8 mouse cellular contexts compared by ENCODE assay signal in genomic region chr12:99966116-99966770, GRCm38 (mm10). TPM values are rescaled to one million over a fixed set of nuclear protein-coding genes. Genes with fewer than 3 reads are reported as not detected.
DNase-seq lines count a peak whose midpoint lies in the region; ATAC-seq and TF ChIP-seq lines count a peak whose summit lies in the region.
"Had no signal": no experiment of that assay in that cellular context is flagged by ENCODE, and none has a peak within 500 bp of the region (broad histone marks: within the 10 kb centered on the region; RNA-seq: fewer than 3 reads in every experiment).

No protein-coding gene starts in this region.

- H3K4me3 ChIP-seq in thymus, adult 2 months (ENCODE audit: control insufficient read depth, insufficient read depth, low read length), result peak overlapping the region; percentile 32
- H3K4me3 ChIP-seq in forebrain, postnatal 0 days (ENCODE audit: low read depth, low read length), result peak overlapping the region; percentile 52
- peak overlapping the region; percentile 51 for H3K4me3 ChIP-seq in limb, embryonic 15.5 days
- H3K4me3 ChIP-seq in small intestine, adult 2 months (ENCODE audit: low read depth, low read length), result peak overlapping the region; percentile 55

- WGBS in thymus, adult 2 months, result 16% methylated on average over 25 of the region's 25 CpGs
- WGBS in forebrain, postnatal 0 days, result 4% methylated on average over 25 of the region's 25 CpGs
- 5% methylated on average over 25 of the region's 25 CpGs for WGBS in limb, embryonic 15.5 days
- 8% methylated on average over 25 of the region's 25 CpGs for WGBS in small intestine, adult 2 months

- no peak for DNase-seq in thymus, adult 2 months
- DNase-seq in thymus, postnatal 25 days, result no peak
- DNase-seq in forebrain, postnatal 0 days, result peak; percentile 33
- DNase-seq in adrenal gland, postnatal 4 days (ENCODE audit: low spot score in 2 of 2), result no peak
- no peak for DNase-seq in adipocyte (ENCODE audit: low spot score)

- no peak for TF ChIP-seq POLR2A in thymus, adult 2 months (IDR thresholded peaks at IDR 0.05; ENCODE audit: control insufficient read depth, extremely low read depth, insufficient read depth, low read length, poor library complexity)
- TF ChIP-seq POLR2A in small intestine, adult 2 months (IDR thresholded peaks at IDR 0.05; ENCODE audit: low read depth, low read length), result no peak

- 0 out of 2 replicates have a peak, but pooled peaks have one; percentile 24 for ATAC-seq in forebrain, postnatal 0 days
- no peak for ATAC-seq in limb, embryonic 15.5 days (ENCODE audit: insufficient number of reproducible peaks, low FRiP score, low TSS enrichment, low read depth)

- H3K27ac ChIP-seq in thymus, adult 2 months (ENCODE audit: control insufficient read depth, insufficient read depth, low read length), result no peak overlapping the region
- H3K27ac ChIP-seq in forebrain, postnatal 0 days (ENCODE audit: low read depth, low read length), result no peak overlapping the region
- no peak overlapping the region for H3K27ac ChIP-seq in limb, embryonic 15.5 days
- no peak overlapping the region for H3K27ac ChIP-seq in small intestine, adult 2 months (ENCODE audit: insufficient read depth, low read depth, low read length)

- H3K4me2 ChIP-seq in forebrain, postnatal 0 days (ENCODE audit: low read depth), result peak overlapping the region; percentile 93
- peak overlapping the region; percentile 96 for H3K4me2 ChIP-seq in limb, embryonic 15.5 days

- H3K4me1 ChIP-seq in thymus, adult 2 months (replicated peaks; ENCODE audit: control insufficient read depth, insufficient read depth, low read length), result peaks cover 17% of the 10 kb centered on the region
- H3K4me1 ChIP-seq in forebrain, postnatal 0 days (ENCODE audit: insufficient read depth), result peaks cover 9% of the 10 kb centered on the region
- peaks cover 28% of the 10 kb centered on the region for H3K4me1 ChIP-seq in limb, embryonic 15.5 days
- H3K4me1 ChIP-seq in small intestine, adult 2 months (ENCODE audit: control insufficient read depth, insufficient read depth, insufficient read length, low read length), result peaks cover 9% of the 10 kb centered on the region

- H3K27me3 ChIP-seq in thymus, adult 2 months (ENCODE audit: control insufficient read depth, insufficient read depth, low read length), result peaks cover 20% of the 10 kb centered on the region
- H3K27me3 ChIP-seq in forebrain, postnatal 0 days (ENCODE audit: insufficient read depth, low read length), result peaks cover 50% of the 10 kb centered on the region
- H3K27me3 ChIP-seq in limb, embryonic 15.5 days, result peaks cover 77% of the 10 kb centered on the region
- H3K27me3 ChIP-seq in small intestine, adult 2 months (ENCODE audit: control insufficient read depth, insufficient read depth, low read length), result peaks cover 34% of the 10 kb centered on the region

- no peak for TF ChIP-seq CTCF in thymus, adult 2 months (IDR thresholded peaks at IDR 0.05; ENCODE audit: borderline replicate concordance, control insufficient read depth, extremely low read depth, insufficient read depth, low read length, poor library complexity)
- no peak for TF ChIP-seq CTCF in forebrain, postnatal 0 days (IDR thresholded peaks at IDR 0.05; ENCODE audit: low read depth)
- no peak for TF ChIP-seq CTCF in small intestine, adult 2 months (IDR thresholded peaks at IDR 0.05; ENCODE audit: extremely low read depth, insufficient read length, insufficient replicate concordance, low read depth, low read length)

- no peaks in the 10 kb centered on the region for H3K36me3 ChIP-seq in thymus, adult 2 months (ENCODE audit: control insufficient read depth, insufficient read depth, low read length)
- no peaks in the 10 kb centered on the region for H3K36me3 ChIP-seq in forebrain, postnatal 0 days (ENCODE audit: insufficient read depth)
- H3K36me3 ChIP-seq in limb, embryonic 15.5 days, result no peaks in the 10 kb centered on the region
- H3K36me3 ChIP-seq in small intestine, adult 2 months (ENCODE audit: control insufficient read depth, insufficient read depth, low read length), result no peaks in the 10 kb centered on the region

- H3K9ac ChIP-seq in forebrain, postnatal 0 days, result peak overlapping the region; percentile 52
- peak overlapping the region; percentile 37; the same call in 1 of the 2 replicates for H3K9ac ChIP-seq in limb, embryonic 15.5 days

- H3K9me3 ChIP-seq in forebrain, postnatal 0 days (ENCODE audit: low read length), result no peaks in the 10 kb centered on the region
- H3K9me3 ChIP-seq in limb, embryonic 15.5 days, result no peaks in the 10 kb centered on the region

RNA-seq across cellular contexts. Expression of gene Kcnk13, which starts 1.9 kb away (rescaled TPM):
- polyA plus RNA-seq in thymus, adult 2 months (2012; rRNA removed), result 0.90 and 1.1 TPM in 2 replicates
- total RNA-seq in forebrain, postnatal 0 days (2014; rRNA removed), result 3.2 and 4.3 TPM in 2 replicates
- 1.4 and 2.5 TPM in 2 replicates for polyA plus RNA-seq in forebrain, postnatal 0 days (2015; fragmentation: Nextera tagmentation; extraction: Ambion mirVana)
- polyA plus RNA-seq in limb, embryonic 15.5 days (2015; fragmentation: Nextera tagmentation; extraction: Ambion mirVana), result 1.9 and 2.9 TPM in 2 replicates
- polyA plus RNA-seq in small intestine, adult 2 months (2012; rRNA removed), result 0.20 and 0.38 TPM in 2 replicates
- 1 to 10 TPM; 1.6 to 1.8 TPM for total RNA-seq in adrenal gland, postnatal 4 days (2021)
- total RNA-seq: common myeloid progenitor, adult 5-6 weeks had no signal
